Mouse (Mus musculus): ENCODE measurements around the gene Elovl7.

Elovl7 gene

GRCm38 (mm10) chr13:108241715-108242114, 27.5 kb downstream of the Elovl7 start:
- no peak for DNase-seq (ENCODE audit: low spot score in 2 of 2)

- no peak for DNase-seq (ENCODE audit: low spot score in 2 of 2)
Measured at GRCm38 (mm10) chr13:108245086-108245697, 31.0 kb downstream of the Elovl7 start.

GRCm38 (mm10) chr13:108251106-108251505, 36.9 kb downstream of the Elovl7 start:
- no peak for DNase-seq (ENCODE audit: low spot score in 2 of 2)

- DNase-seq (ENCODE audit: low spot score in 2 of 2), result no peak
Measured at GRCm38 (mm10) chr13:108253977-108254376, 39.8 kb downstream of the Elovl7 start.

- DNase-seq (ENCODE audit: low spot score in 2 of 2), result no peak
Measured at GRCm38 (mm10) chr13:108263042-108263441, 48.8 kb downstream of the Elovl7 start.

- no peak for DNase-seq (ENCODE audit: low spot score in 2 of 2)
Measured at GRCm38 (mm10) chr13:108265394-108265793, 51.2 kb downstream of the Elovl7 start.

- DNase-seq (ENCODE audit: low spot score in 2 of 2), result no peak
Measured at GRCm38 (mm10) chr13:108267841-108268634, 53.8 kb downstream of the Elovl7 start.

GRCm38 (mm10) chr13:108271458-108272148, 57.4 kb downstream of the Elovl7 start:
- DNase-seq (ENCODE audit: low spot score in 2 of 2), result no peak

GRCm38 (mm10) chr13:108272332-108272731, 58.1 kb downstream of the Elovl7 start:
- DNase-seq (ENCODE audit: low spot score in 2 of 2), result no peak

GRCm38 (mm10) chr13:108273034-108273433, 58.8 kb downstream of the Elovl7 start:
- no peak for DNase-seq (ENCODE audit: low spot score in 2 of 2)

GRCm38 (mm10) chr13:108273456-108273855, 59.3 kb downstream of the Elovl7 start:
- DNase-seq (ENCODE audit: low spot score in 2 of 2), result no peak

GRCm38 (mm10) chr13:108276561-108276960, 62.4 kb downstream of the Elovl7 start:
- no peak for DNase-seq (ENCODE audit: low spot score in 2 of 2)

- DNase-seq (ENCODE audit: low spot score in 2 of 2), result no peak
Measured at GRCm38 (mm10) chr13:108277320-108277719, 63.1 kb downstream of the Elovl7 start.

GRCm38 (mm10) chr13:108278592-108278991, 64.4 kb downstream of the Elovl7 start:
- no peak for DNase-seq (ENCODE audit: low spot score in 2 of 2)

GRCm38 (mm10) chr13:108284312-108284711, 70.1 kb downstream of the Elovl7 start:
- DNase-seq (ENCODE audit: low spot score in 2 of 2), result no peak

GRCm38 (mm10) chr13:108287953-108288352, 73.7 kb downstream of the Elovl7 start:
- DNase-seq (ENCODE audit: low spot score in 2 of 2), result no peak

GRCm38 (mm10) chr13:108289436-108289835, 75.2 kb downstream of the Elovl7 start:
- DNase-seq (ENCODE audit: low spot score in 2 of 2), result no peak

GRCm38 (mm10) chr13:108290314-108290713, 76.1 kb downstream of the Elovl7 start:
- no peak for DNase-seq (ENCODE audit: low spot score in 2 of 2)

GRCm38 (mm10) chr13:108297350-108298093, 83.3 kb downstream of the Elovl7 start:
- DNase-seq (ENCODE audit: low spot score in 2 of 2), result peak in 1 of 2 experiments; percentile 18

- DNase-seq (ENCODE audit: low spot score in 2 of 2), result no peak
Measured at GRCm38 (mm10) chr13:108298241-108298640, 84.0 kb downstream of the Elovl7 start.

- no peak for DNase-seq (ENCODE audit: low spot score in 2 of 2)
Measured at GRCm38 (mm10) chr13:108300346-108300950, 86.2 kb downstream of the Elovl7 start.

Measured in right cerebral cortex, adult 2 months (tissue).